Mouse (Mus musculus) small intestine, adult 2 months (tissue): ENCODE results near the gene Padi6.

Source experiments
- CTCF ChIP-seq: fragments of 200-500 bp; IDR thresholded peaks from 2 replicates; pipeline ENCODE4 v1.5.1; 2012; ENCODE audit warnings: low read depth, mild to moderate bottlenecking, control low read depth, inconsistent platforms, low read length, moderate library complexity, mixed read lengths; ENCODE audit not compliant: insufficient replicate concordance, insufficient read length; ENCODE audit errors: extremely low read depth
- POLR2A ChIP-seq: fragments of 200-500 bp; IDR thresholded peaks from 2 replicates; pipeline ENCODE4 v1.6.1; 2012; ENCODE audit warnings: low read depth, mild to moderate bottlenecking, control low read depth, inconsistent platforms, low read length, moderate library complexity

DNA sequence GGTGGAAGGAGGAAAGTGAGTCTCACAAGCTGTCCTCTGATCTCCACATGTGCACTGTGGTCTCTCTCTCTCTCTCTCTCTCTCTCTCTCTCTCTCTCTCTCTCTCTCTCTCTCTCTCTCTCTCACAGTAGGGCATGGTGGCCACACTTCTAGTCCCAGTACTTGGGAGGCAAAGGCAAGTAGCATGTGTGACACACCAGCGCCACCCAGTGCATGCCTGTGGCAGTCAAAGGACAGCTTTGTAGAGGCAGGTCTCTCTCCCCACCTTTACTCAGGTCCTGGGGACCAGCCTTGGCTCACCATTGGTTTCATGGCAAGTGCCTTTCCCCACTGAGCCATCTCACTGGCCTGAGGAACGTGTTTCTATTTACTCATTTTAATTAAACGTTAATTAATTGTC is 2.2 kb upstream of the Padi6 start:
- TF ChIP-seq POLR2A (no peak), CTCF (peak; percentile 33; the same call in 1 of the 2 replicates)
